Mouse (Mus musculus): ENCODE data around the gene H2al1k. TPM values are rescaled to one million over a fixed set of nuclear protein-coding genes. Genes with fewer than 3 reads are reported as not detected.
"Not testable (repeated sequence)": the region's sequence is repeated elsewhere in the genome, so short reads cannot be mapped to it uniquely, and the experiment has no call there.

The H2al1k gene
- polyA plus RNA-seq (2015; fragmentation: Nextera tagmentation; extraction: Ambion mirVana) = not detected in 2 replicates

DNA sequence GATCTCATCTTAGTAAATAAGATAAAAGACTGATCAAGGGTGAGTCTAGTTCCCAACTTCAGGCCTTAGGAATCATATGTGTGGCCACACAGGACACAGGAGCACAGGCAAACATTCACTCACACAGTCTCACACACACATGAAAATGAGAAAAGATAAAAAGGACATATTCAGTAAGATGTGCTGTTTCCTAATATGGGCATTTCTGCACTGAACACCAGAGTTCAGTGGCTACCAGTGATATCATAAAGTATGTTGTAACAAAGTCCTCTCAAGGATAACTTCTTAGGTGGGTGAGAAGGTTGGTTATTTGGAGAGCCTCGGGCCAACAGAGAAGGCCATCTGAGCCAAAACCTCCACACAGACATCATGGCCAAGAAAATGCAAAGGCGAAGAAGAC is at the start of gene H2al1k:
TSS of gene H2al1k (plus strand) at position 301 of the 400 bp plus-strand sequence.
- not testable (repeated sequence) for H3K9ac ChIP-seq (replicated peaks); ATAC-seq (replicated peaks); H3K27ac ChIP-seq (replicated peaks); H3K4me3 ChIP-seq; H3K4me1 ChIP-seq; H3K36me3 ChIP-seq; H3K27me3 ChIP-seq; H3K4me2 ChIP-seq (replicated peaks); H3K9me3 ChIP-seq
- no CpG with 5 or more reads among the region's 2 CpGs for WGBS

DNA sequence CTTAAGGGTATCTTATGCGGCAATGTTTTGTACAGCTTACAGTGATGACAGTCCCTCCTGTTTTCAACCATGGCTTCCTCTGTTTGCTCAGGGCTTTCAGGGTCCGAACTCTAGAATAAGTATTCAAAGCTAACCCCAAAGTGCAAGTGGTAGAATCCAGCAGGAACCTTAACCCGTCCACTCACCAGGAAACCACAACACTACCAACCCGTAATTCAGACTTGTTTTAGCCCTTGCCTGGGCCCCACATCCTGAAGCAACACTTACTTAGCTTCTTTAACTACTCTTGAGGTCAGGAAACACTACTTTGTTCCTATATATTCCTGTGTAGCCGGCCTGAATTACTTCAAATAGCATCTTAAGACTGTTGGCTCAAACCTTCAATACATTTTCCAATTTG is 47.6 kb upstream of the H2al1k start:
- WGBS = 82% methylated on average over 5 of the region's 5 CpGs
- no peak overlapping the region for H3K4me3 ChIP-seq
- no peaks in the 10 kb centered on the region for H3K27me3 ChIP-seq
- no peaks in the 10 kb centered on the region for H3K36me3 ChIP-seq
- no peak overlapping the region for H3K9ac ChIP-seq (replicated peaks)
- no peak for ATAC-seq (replicated peaks)
- H3K27ac ChIP-seq (replicated peaks) = no peak overlapping the region
- no peak overlapping the region for H3K4me2 ChIP-seq (replicated peaks)
- no peaks in the 10 kb centered on the region for H3K9me3 ChIP-seq
- H3K4me1 ChIP-seq = no peaks in the 10 kb centered on the region

DNA sequence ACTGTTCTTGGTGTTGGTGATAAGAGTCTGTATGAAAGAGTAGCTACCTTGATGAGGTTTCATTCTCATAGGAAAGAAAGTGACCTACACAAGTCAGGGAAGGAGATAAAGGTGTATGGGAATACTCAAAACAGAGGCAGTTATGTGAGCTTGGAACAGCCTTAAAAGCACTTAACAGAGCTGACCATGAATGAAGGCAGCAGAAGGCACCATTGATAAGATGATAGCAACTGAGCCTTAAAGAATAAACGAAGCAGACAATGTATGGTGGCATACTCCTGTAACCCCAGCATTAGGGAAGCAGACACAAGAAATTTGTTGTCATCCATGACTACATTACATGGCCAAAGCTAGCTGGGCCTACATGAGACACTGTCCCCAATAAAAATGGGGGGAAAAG is 47.0 kb upstream of the H2al1k start:
- Histone ChIP-seq H3K4me1 (no peaks in the 10 kb centered on the region), H3K27ac (replicated peaks) (no peak overlapping the region), H3K9ac (replicated peaks) (no peak overlapping the region), H3K4me2 (replicated peaks) (no peak overlapping the region), H3K36me3 (no peaks in the 10 kb centered on the region), H3K9me3 (no peaks in the 10 kb centered on the region), H3K27me3 (no peaks in the 10 kb centered on the region), H3K4me3 (no peak overlapping the region)
- 71% methylated on average over 1 of the region's 1 CpGs for WGBS
- ATAC-seq (replicated peaks) = no peak

DNA sequence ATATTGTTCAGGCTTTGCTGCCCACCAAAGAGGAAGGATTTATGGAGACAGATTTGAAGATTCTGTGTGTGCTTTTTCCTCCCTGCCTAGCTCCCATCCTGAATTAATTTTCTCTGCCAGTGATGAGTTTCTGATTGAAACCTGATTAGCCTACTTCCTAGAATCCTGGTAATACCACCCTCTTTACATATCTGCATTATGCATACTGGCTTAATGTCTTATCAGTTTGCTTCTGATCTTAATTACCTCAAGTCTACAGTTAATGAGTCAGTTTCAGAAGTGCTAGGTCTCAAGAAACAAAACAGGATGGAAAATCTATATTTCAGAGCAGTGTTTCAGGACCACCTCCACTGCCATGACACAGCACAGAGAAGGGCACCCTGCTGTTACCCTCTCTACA is 34.0 kb upstream of the H2al1k start:
- H3K36me3 ChIP-seq; H3K4me1 ChIP-seq; H3K4me3 ChIP-seq; ATAC-seq (replicated peaks); H3K9me3 ChIP-seq; H3K27ac ChIP-seq (replicated peaks); H3K27me3 ChIP-seq; H3K4me2 ChIP-seq (replicated peaks); H3K9ac ChIP-seq (replicated peaks): not testable (repeated sequence)

DNA sequence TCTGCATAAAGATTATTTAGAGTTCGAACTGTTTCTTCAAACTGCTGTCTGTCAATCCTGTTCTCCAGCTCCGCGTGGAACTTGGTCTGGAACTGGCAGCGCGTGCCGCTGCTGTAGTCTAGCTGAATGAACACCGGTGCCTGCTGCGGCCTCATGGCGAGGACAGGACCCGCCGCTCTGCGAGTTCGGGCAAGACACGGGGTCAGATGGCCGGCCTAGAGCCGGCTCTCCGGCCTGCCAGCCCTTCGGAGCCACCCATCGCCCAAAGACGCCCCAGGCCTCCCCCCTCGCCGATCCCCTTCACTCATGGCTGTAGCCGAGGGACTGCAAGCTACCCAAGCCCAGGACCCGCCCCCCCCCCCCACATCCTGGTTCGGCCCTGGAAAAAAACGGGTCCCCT is 22.5 kb upstream of the H2al1k start:
- not testable (repeated sequence) for H3K4me3 ChIP-seq
- WGBS = 91% methylated on average over 26 of the region's 26 CpGs

DNA sequence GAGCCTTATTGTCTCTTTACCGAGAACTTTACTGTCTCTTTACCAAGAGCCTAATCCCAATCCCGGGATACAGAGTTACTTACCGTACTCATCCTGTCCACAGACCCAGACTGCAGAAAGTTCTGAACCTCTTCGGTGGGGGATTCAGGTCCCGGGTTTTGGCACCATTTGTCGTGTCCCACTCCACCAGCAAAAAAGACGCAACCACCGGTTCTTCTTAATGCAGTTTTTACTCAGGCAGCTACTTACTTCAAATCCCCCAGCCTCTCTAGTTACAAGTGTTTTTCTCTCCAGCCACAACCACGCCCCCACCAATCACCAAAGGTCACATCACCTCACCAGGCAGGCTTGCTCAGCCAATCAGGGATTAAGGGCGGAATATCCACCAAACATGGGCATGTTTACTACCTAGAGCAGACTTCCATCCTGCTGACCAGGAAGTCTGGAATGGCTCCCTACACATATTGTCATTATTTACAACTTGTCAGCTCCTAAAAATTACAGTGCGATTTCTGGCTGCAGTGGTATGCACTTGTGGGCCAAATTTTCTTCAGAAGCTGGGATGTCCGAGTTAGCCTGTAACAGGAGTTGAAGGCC is 18.0 kb upstream of the H2al1k start:
- not testable (repeated sequence) for H3K4me1 ChIP-seq; H3K27me3 ChIP-seq; ATAC-seq (replicated peaks); H3K27ac ChIP-seq (replicated peaks); H3K9me3 ChIP-seq; H3K4me3 ChIP-seq; H3K9ac ChIP-seq (replicated peaks); H3K4me2 ChIP-seq (replicated peaks); H3K36me3 ChIP-seq
- 86% methylated on average over 12 of the region's 12 CpGs for WGBS

More for the DNA sequence above, 22.5 kb upstream of the H2al1k start:
- not testable (repeated sequence) for H3K27me3 ChIP-seq; H3K9me3 ChIP-seq; H3K36me3 ChIP-seq; H3K27ac ChIP-seq (replicated peaks); H3K4me2 ChIP-seq (replicated peaks); H3K9ac ChIP-seq (replicated peaks); H3K4me1 ChIP-seq; ATAC-seq (replicated peaks)

DNA sequence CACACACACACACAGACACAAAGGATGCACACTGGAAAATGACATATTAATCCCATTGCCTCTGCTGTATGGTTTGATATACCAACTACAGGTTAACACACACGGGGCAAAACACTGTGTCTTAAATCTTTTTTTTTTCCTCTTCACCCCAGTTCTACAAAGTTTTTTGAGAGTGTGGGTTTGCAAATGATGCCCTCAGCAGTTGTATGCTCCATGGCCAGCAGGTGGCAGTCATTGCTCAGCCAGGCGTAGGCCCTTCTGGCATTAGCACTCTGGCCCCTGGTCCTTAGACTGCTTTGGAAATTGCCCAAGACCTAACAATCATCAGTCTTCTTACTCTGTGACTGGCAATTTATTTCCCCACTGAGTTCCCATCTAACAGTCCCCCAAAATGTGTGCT is 17.4 kb upstream of the H2al1k start:
- not testable (repeated sequence) for H3K4me2 ChIP-seq (replicated peaks); H3K9me3 ChIP-seq; H3K36me3 ChIP-seq; H3K4me1 ChIP-seq; H3K4me3 ChIP-seq; H3K27me3 ChIP-seq; H3K27ac ChIP-seq (replicated peaks); ATAC-seq (replicated peaks); H3K9ac ChIP-seq (replicated peaks)
- 74% methylated on average over 2 of the region's 2 CpGs for WGBS

DNA sequence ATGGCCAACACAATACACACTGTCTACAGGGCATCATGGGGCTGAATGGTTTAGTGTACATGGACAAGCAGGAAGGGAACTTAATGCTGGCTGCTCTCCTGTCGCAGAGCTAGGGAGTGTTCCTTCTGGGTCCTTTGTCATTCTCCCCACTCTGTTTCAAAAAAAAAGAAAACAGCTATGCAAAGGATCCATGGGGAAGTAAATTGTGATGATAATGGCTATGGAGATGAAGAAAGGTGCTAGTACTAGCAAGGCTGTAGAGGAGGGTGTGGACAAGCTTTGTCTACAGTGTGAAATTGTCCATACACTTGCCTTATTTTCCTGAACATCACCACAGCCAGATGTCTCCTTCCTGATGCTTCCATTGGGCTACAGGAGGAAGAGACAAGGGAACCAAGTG is 15.4 kb upstream of the H2al1k start:
- not testable (repeated sequence) for ATAC-seq (replicated peaks); H3K27ac ChIP-seq (replicated peaks); H3K9me3 ChIP-seq; H3K9ac ChIP-seq (replicated peaks); H3K4me1 ChIP-seq; H3K36me3 ChIP-seq; H3K27me3 ChIP-seq; H3K4me3 ChIP-seq; H3K4me2 ChIP-seq (replicated peaks)
- 63% methylated on average over 1 of the region's 1 CpGs for WGBS

DNA sequence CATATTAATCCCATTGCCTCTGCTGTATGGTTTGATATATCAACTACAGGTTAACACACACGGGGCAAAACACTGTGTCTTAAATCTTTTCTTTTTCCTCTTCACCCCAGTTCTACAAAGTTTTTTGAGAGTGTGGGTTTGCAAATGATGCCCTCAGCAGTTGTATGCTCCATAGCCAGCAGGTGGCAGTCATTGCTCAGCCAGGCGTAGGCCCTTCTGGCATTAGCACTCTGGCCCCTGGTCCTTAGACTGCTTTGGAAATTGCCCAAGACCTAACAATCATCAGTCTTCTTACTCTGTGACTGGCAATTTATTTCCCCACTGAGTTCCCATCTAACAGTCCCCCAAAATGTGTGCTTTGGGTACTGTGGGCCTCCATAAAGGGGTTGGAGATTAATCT is 23.6 kb downstream of the H2al1k start:
- not testable (repeated sequence) for H3K9me3 ChIP-seq; ATAC-seq (replicated peaks); H3K4me1 ChIP-seq; H3K4me3 ChIP-seq; H3K27ac ChIP-seq (replicated peaks); H3K9ac ChIP-seq (replicated peaks); H3K4me2 ChIP-seq (replicated peaks); H3K27me3 ChIP-seq; H3K36me3 ChIP-seq
- WGBS = 57% methylated on average over 2 of the region's 2 CpGs

DNA sequence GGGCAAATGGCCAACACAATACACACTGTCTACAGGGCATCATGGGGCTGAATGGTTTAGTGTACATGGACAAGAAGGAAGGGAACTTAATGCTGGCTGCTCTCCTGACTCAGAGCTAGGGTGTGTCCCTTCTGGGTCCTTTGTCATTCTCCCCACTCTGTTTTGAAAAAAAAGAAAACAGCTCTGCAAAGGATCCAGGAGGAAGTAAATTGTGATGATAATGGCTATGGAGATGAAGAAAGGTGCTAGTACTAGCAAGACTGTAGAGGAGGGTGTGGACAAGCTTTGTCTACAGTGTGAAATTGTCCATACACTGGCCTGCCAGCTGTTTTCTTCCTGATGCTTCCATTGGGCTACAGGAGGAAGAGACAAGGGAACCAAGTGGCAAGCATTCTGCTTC is 25.5 kb downstream of the H2al1k start:
- H3K27me3 ChIP-seq; H3K9ac ChIP-seq (replicated peaks); H3K36me3 ChIP-seq; H3K9me3 ChIP-seq; H3K4me3 ChIP-seq; ATAC-seq (replicated peaks); H3K4me1 ChIP-seq; H3K27ac ChIP-seq (replicated peaks); H3K4me2 ChIP-seq (replicated peaks): not testable (repeated sequence)

Other genes starting within 250 kb of the H2al1k start
- not detected in 2 replicates for gene 4930402K13Rik, start 246.1 kb upstream of the H2al1k start, polyA plus RNA-seq (2015; fragmentation: Nextera tagmentation; extraction: Ambion mirVana)
- 8.0 TPM in 2 replicates for gene Lancl3, start 150.7 kb upstream of the H2al1k start, polyA plus RNA-seq (2015; fragmentation: Nextera tagmentation; extraction: Ambion mirVana)
- 0.26 TPM in 1 of 2 replicates, not detected in the other for gene Gm14862, start 93.7 kb upstream of the H2al1k start, polyA plus RNA-seq (2015; fragmentation: Nextera tagmentation; extraction: Ambion mirVana)
- gene Xk, start 77.9 kb upstream of the H2al1k start, polyA plus RNA-seq (2015; fragmentation: Nextera tagmentation; extraction: Ambion mirVana) = 3.2 and 3.7 TPM in 2 replicates
- gene H2al1m, start 66.9 kb upstream of the H2al1k start, polyA plus RNA-seq (2015; fragmentation: Nextera tagmentation; extraction: Ambion mirVana) = 0.36 TPM in 1 of 2 replicates, not detected in the other
- 0.43 and 0.63 TPM in 2 replicates for gene Cybb, start 137.1 kb downstream of the H2al1k start, polyA plus RNA-seq (2015; fragmentation: Nextera tagmentation; extraction: Ambion mirVana)
- gene H2al1o, start 221.8 kb downstream of the H2al1k start, polyA plus RNA-seq (2015; fragmentation: Nextera tagmentation; extraction: Ambion mirVana) = not detected in 2 replicates

Measured in forebrain, embryonic 15.5 days (tissue).